Comparison of ENCODE assay signal across 11 mouse cellular contexts in the genomic region with DNA sequence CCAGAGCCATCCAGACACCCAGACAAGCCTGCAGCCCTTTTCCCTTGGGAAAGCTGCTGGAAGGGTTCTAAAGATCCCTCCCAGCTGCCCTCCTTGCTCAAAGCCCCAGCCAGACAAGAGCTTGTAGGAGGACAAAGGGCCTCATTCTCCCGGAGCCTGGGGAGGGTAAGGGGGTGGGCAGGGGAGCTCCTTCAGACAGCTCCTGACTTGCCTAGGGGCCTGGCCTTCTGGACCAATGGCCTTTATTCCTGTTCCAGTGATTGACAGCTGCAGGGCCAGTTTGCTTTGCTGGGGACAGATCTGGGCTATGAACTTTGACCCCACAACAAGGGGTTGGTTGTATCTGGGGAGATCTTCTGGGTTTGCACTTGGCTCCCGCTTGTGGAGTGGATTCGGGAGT. TPM values are rescaled to one million over a fixed set of nuclear protein-coding genes. Genes with fewer than 3 reads are reported as not detected.
DNase-seq lines count a peak whose midpoint lies in the region; ATAC-seq lines count a peak whose summit lies in the region.
"Had no signal": no experiment of that assay in that cellular context is flagged by ENCODE, and none has a peak within 500 bp of the region (broad histone marks: within the 10 kb centered on the region; RNA-seq: fewer than 3 reads in every experiment).

No protein-coding gene starts in this region.

- H3K9ac ChIP-seq in kidney, embryonic 16.5 days (replicated peaks; ENCODE audit: low read length) = no peak overlapping the region
- no peak overlapping the region for H3K9ac ChIP-seq in embryonic facial prominence, embryonic 12.5 days
- 0 out of 2 replicates have a peak overlapping the region, but pooled peaks have one; percentile 19 for H3K9ac ChIP-seq in intestine, embryonic 16.5 days (ENCODE audit: low read depth, low read length)

- no peaks in the 10 kb centered on the region for H3K36me3 ChIP-seq in kidney, embryonic 16.5 days (ENCODE audit: insufficient read depth, low read length)
- no peaks in the 10 kb centered on the region for H3K36me3 ChIP-seq in embryonic facial prominence, embryonic 12.5 days
- no peaks in the 10 kb centered on the region for H3K36me3 ChIP-seq in intestine, embryonic 16.5 days (ENCODE audit: control insufficient read depth, insufficient read depth, low read length)

- no peaks in the 10 kb centered on the region for H3K27me3 ChIP-seq in kidney, embryonic 16.5 days (ENCODE audit: insufficient read depth, low read length)
- no peaks in the 10 kb centered on the region for H3K27me3 ChIP-seq in embryonic facial prominence, embryonic 12.5 days
- no peaks in the 10 kb centered on the region for H3K27me3 ChIP-seq in intestine, embryonic 16.5 days (replicated peaks; ENCODE audit: control insufficient read depth, insufficient read depth, low read length)

- 0 out of 2 replicates have a peak, but pooled peaks cover 9% of the 10 kb centered on the region for H3K4me1 ChIP-seq in kidney, embryonic 16.5 days (ENCODE audit: insufficient read depth, low read length)
- peaks cover 19% of the 10 kb centered on the region for H3K4me1 ChIP-seq in embryonic facial prominence, embryonic 12.5 days
- peaks cover 8% of the 10 kb centered on the region for H3K4me1 ChIP-seq in intestine, embryonic 16.5 days (ENCODE audit: control insufficient read depth, insufficient read depth, low read length)

- no peak overlapping the region for H3K27ac ChIP-seq in kidney, embryonic 16.5 days (ENCODE audit: low read length)
- H3K27ac ChIP-seq in embryonic facial prominence, embryonic 12.5 days = no peak overlapping the region
- H3K27ac ChIP-seq in intestine, embryonic 16.5 days (ENCODE audit: low read length) = no peak overlapping the region

- peaks cover 4% of the 10 kb centered on the region; the same call in 1 of the 2 replicates for H3K9me3 ChIP-seq in kidney, embryonic 16.5 days (ENCODE audit: low read length)
- H3K9me3 ChIP-seq in embryonic facial prominence, embryonic 12.5 days = no peaks in the 10 kb centered on the region
- no peaks in the 10 kb centered on the region for H3K9me3 ChIP-seq in intestine, embryonic 16.5 days (ENCODE audit: control insufficient read depth, low read length)

- no peak for ATAC-seq in kidney, embryonic 16.5 days (ENCODE audit: low FRiP score, low TSS enrichment)
- ATAC-seq in embryonic facial prominence, embryonic 12.5 days (ENCODE audit: insufficient number of reproducible peaks, insufficient read depth, low FRiP score, low TSS enrichment) = 0 out of 2 replicates have a peak, but pooled peaks have one; percentile 61
- peak; percentile 50 for ATAC-seq in intestine, embryonic 16.5 days

- H3K4me2 ChIP-seq in kidney, embryonic 16.5 days (replicated peaks; ENCODE audit: low read depth, low read length) = no peak overlapping the region
- no peak overlapping the region for H3K4me2 ChIP-seq in embryonic facial prominence, embryonic 12.5 days (replicated peaks)
- no peak overlapping the region for H3K4me2 ChIP-seq in intestine, embryonic 16.5 days (ENCODE audit: low read depth, low read length)

- WGBS in kidney, embryonic 16.5 days = 42% methylated on average over 3 of the region's 3 CpGs
- 18% methylated on average over 3 of the region's 3 CpGs for WGBS in embryonic facial prominence, embryonic 12.5 days
- 22% methylated on average over 3 of the region's 3 CpGs for WGBS in intestine, embryonic 16.5 days

- H3K4me3 ChIP-seq in kidney, embryonic 16.5 days (ENCODE audit: low read length) = no peak overlapping the region
- no peak overlapping the region for H3K4me3 ChIP-seq in embryonic facial prominence, embryonic 12.5 days
- no peak overlapping the region for H3K4me3 ChIP-seq in intestine, embryonic 16.5 days (ENCODE audit: low read length)

- DNase-seq in kidney, adult 11 months = peak; percentile 87
- DNase-seq in neural tube, embryonic 10.5 days (ENCODE audit: extremely low spot score, low spot score) = peak; percentile 35
- no peak for DNase-seq in urinary bladder, postnatal 36 days (ENCODE audit: low spot score in 2 of 2)
- DNase-seq in c-Kit-positive CD71-positive TER-119-positive erythroid progenitor cells, embryonic 14.5 days (ENCODE audit: low spot score) = no peak
- DNase-seq in layer of hippocampus, adult 8-10 months (ENCODE audit: low spot score in 2 of 2) = no peak
- DNase-seq: cerebellum, adult 11 months; thymus, postnatal 4 days had no signal

RNA-seq across cellular contexts. Expression of gene Fbxo7, which starts 47.6 kb away (rescaled TPM):
- polyA plus RNA-seq in kidney, embryonic 16.5 days (2015; fragmentation: Nextera tagmentation; extraction: Ambion mirVana) = 40.1 and 40.4 TPM in 2 replicates
- 25.0 and 27.9 TPM in 2 replicates for polyA plus RNA-seq in embryonic facial prominence, embryonic 12.5 days (2016; fragmentation: Nextera tagmentation; extraction: Ambion mirVana)
- polyA plus RNA-seq in intestine, embryonic 16.5 days (2015; fragmentation: Nextera tagmentation; extraction: Ambion mirVana) = 29.9 and 32.8 TPM in 2 replicates
- 10 to 100 TPM; 26.1 to 31.1 (median 27.1) TPM for total RNA-seq in layer of hippocampus, adult 8-10 months (2022)

RNA-seq across cellular contexts. Expression of gene Bpifc, which starts 57.6 kb away (rescaled TPM):
- 0.27 and 0.29 TPM in 2 replicates for polyA plus RNA-seq in kidney, embryonic 16.5 days (2015; fragmentation: Nextera tagmentation; extraction: Ambion mirVana)
- not detected in 2 replicates for polyA plus RNA-seq in embryonic facial prominence, embryonic 12.5 days (2016; fragmentation: Nextera tagmentation; extraction: Ambion mirVana)
- polyA plus RNA-seq in intestine, embryonic 16.5 days (2015; fragmentation: Nextera tagmentation; extraction: Ambion mirVana) = 0.05 TPM in 1 of 2 replicates, not detected in the other
- under 1 TPM in 1 of 4 experiments, not detected in 3; 0.16 TPM for total RNA-seq in layer of hippocampus, adult 8-10 months (2022)
- total RNA-seq: layer of hippocampus, adult 18-20 months had no signal

Comparison
In these comparisons a context has a peak if more than half of its experiments do, and no peak if none do; other contexts are left out.
1. DNase-seq: peak in kidney, adult 11 months (single experiment) and neural tube, embryonic 10.5 days (single experiment); none in urinary bladder, postnatal 36 days (0 of 2), c-Kit-positive CD71-positive TER-119-positive erythroid progenitor cells, embryonic 14.5 days (single experiment) and layer of hippocampus, adult 8-10 months (0 of 2).